Mouse (Mus musculus): ENCODE data around the gene Hmgcs2.

Hmgcs2 gene

DNA sequence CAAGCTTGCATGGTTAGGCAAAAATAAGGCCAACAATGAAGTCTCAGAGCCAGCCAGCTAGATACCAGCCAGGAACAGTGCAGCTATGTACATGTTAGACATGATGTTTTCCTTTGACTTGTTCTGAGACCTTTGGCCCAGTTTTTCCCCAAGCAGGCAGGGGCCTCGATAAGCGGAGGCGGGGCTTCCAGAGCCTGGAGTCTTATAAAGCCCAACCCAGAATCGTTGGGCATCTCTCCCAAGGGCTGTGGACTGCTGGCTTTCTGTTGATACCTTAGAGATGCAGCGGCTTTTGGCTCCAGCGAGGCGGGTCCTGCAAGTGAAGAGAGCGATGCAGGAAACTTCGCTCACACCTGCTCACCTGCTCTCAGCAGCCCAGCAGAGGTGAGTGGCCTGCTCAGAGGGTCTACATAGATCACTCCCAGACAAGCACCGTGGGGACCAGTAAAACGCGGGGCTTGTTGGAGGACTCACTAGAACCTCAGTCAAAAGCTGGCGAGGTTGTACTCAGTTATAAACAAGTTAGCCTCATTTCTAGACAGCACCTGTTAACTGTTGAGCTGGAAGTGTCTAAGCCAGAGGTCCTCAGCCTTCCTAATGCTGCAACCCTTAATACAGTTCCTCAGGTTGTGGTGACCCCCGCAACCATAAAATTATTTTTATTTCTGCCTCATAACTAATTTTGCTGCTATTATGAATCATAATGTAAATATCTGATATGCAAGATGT lies at the start of gene Hmgcs2:
Gene Hmgcs2 (plus strand): TSS at position 232 of the 729 bp plus-strand sequence.
- DNase-seq: peak; percentile 98

- no peak for DNase-seq
Observed at GRCm38 (mm10) chr3:98233504-98233903, 46.7 kb upstream of the Hmgcs2 start.

- no peak for DNase-seq
Observed at GRCm38 (mm10) chr3:98236266-98236665, 44.0 kb upstream of the Hmgcs2 start.

DNA sequence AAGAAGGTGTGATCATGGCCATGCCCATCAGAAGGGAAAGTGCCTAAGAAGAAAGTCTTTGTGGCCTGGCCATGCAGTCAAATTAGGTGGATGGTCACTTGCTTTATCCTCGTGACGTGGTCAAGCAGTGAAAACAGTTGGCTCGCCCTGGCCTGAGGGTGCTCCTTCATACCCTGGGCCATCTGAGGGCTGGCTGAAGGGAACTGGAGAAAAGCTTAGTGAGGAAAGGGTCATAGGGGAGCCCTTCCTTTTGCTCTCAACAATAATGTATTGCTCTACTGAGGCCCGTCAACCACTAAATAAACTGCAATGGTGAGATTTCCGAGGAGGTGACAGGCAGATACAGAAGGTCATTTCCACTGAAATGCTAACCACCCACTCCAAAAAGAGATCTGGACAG lies 43.0 kb upstream of the Hmgcs2 start:
- no peak for DNase-seq

DNA sequence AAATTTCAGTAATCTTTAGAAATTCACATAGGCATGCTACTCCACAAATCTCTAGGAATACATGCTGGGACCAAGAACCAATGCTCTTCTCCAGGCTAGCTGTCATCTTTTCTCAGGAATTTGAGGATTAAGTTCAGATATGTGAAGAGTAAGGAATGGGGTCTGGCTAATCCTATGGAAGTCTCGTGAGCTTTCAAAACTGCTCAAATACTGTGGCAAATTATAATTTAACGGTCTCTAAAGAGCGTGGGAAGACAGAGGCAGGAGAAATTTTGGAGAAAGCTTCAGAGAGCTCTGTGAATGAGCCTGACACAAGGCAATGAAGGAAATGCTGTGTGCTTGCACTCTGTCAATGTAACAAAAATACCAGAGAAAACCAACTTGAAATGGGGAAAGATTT lies 42.1 kb upstream of the Hmgcs2 start:
- DNase-seq: no peak

GRCm38 (mm10) chr3:98242051-98242450 lies 38.2 kb upstream of the Hmgcs2 start:
- DNase-seq: no peak

DNA sequence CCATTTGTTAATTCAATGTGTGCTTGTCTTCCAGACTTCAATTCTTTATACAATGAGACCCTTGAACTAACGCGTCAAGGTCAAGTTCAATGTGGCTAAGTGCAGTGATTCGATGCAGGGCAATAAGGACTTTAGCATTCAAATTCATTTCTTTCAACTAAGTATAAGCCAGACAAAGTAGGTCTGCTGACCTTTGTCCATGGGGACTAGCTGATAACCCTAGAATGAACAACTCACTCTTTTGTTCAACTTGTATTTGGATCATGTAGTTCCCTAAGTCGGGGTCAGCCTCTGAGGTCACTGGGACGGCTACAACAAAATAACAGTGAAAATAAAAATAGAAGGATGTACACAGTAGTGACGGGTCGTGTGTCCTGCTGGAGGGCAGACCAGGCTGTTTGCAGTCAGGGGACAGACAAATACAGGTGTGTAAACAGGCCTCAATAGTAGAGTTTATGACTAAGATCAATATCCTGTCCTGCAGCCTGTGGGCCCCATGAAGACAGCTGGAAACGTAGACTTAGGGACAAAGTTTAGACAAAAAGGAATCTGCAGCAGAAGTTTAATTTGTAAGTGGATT lies 37.7 kb upstream of the Hmgcs2 start:
- no peak for DNase-seq

DNA sequence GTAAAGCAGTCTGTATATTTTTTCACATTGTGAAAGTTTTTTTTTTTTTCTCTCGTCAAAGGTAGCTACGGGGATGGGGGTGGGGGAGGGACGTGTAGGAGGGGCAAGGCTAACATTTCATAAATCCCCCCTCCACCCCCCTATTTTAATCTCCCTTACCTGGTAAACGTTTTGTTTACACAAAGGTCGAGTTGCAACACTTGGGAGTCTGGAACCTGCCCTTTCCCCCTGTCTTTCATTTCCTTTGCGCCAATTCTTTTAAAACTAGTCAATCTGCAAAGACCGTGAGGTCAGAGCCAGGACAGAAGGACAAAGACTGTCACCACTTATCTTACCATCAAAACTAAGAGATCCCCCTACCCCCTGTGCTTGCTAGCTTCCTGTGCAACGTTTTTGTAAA lies 34.3 kb upstream of the Hmgcs2 start:
- DNase-seq: no peak

GRCm38 (mm10) chr3:98246985-98247751 lies 33.1 kb upstream of the Hmgcs2 start:
- DNase-seq: no peak

GRCm38 (mm10) chr3:98249378-98249777 lies 30.9 kb upstream of the Hmgcs2 start:
- DNase-seq: no peak

GRCm38 (mm10) chr3:98249833-98250448 lies 30.3 kb upstream of the Hmgcs2 start:
- no peak for DNase-seq

DNA sequence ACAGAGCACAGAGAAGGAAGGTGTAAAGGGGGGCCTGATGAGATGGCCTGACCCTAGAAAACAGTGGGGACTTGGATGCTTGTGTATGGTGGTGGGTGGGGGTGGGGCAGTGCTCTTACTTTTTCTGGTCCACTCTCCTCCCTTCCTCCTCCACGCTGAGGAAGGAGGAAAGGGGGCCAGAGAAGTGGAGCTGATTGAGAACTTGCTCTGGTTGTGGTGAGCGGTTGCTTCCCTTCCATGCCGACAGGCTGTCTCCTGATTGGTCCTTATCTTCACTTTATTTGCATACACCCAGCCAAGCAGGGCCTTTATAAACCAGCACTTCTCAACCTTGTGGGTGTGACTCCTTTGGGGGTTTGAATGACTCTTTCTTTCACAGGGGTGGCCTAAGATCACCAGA lies 26.2 kb upstream of the Hmgcs2 start:
- peak; percentile 63 for DNase-seq

GRCm38 (mm10) chr3:98254656-98255583 lies 25.3 kb upstream of the Hmgcs2 start:
- DNase-seq: peak; percentile 91

- peak; percentile 45 for DNase-seq
Observed at GRCm38 (mm10) chr3:98258723-98259122, 21.5 kb upstream of the Hmgcs2 start.

DNA sequence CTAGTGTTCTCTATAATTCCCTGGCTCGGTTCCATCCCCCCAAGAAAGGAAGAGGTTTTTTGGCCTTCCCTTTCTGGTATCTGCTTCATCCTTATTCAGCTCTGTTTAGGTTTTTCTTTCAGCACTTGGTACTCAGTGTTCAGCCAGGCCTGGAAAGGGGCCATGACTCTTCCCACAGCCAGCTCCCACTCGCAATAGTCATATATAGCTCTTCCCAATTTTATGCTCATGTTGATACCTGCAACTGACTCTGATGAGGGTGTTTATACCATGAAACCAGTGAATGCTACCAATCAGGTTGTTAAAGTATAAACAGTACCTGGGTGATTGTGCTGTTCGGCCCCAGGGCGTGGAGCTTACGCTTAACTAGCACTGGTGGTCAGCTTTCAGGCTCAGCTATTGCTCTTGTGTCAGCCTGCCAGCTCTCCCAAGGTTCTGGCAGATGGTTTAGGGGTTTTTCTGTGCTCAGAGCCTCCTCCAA lies 20.9 kb upstream of the Hmgcs2 start:
- peak; percentile 93 for DNase-seq

GRCm38 (mm10) chr3:98260534-98260933 lies 19.7 kb upstream of the Hmgcs2 start:
- peak; percentile 11 for DNase-seq

- peak; percentile 81 for DNase-seq
Observed at GRCm38 (mm10) chr3:98261415-98261814, 18.8 kb upstream of the Hmgcs2 start.

DNA sequence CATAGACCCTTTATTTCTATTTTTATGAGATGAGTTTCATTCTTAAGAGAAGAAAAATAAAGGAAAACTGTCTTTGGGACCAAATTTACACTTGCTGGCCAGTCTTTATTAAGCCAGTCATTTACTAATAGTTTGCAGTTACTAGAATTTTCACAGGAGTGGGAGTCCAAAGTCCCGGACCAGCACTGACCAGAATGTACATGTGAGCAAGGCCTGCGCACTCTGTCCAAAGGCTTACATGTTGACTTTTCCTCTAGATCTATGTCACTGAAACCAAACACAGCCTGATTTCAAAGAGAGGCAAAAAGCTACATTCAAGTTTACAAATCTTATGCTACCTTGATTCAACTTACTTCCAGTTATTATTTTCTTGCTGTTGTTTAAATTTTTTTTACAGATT lies 18.1 kb upstream of the Hmgcs2 start:
- DNase-seq: peak; percentile 80

- DNase-seq: peak; percentile 83
Observed at GRCm38 (mm10) chr3:98267249-98267651, 13.0 kb upstream of the Hmgcs2 start.

GRCm38 (mm10) chr3:98273623-98274398 lies 6.4 kb upstream of the Hmgcs2 start:
- peak; percentile 68 for DNase-seq

- DNase-seq: peak; percentile 92
Observed at GRCm38 (mm10) chr3:98279682-98280081, 553 bp upstream of the Hmgcs2 start.
